Mouse (Mus musculus) lung, postnatal 0 days (tissue): ENCODE results near the gene Batf. TPM values are rescaled to one million over a fixed set of nuclear protein-coding genes. Genes with fewer than 3 reads are reported as not detected.

ENCODE experiments used
- ATAC-seq: fragments of 200-750 bp; cut with Nextera tagmentation; 2 replicates; pipeline ENCODE4 v1.8.0; 2017; ENCODE audit warnings: moderate library complexity
- DNase-seq: peaks from one replicate; pipeline ENCODE4 v3.0.0-alpha.2; 2016; ENCODE audit warnings: low spot score
- H3K27ac ChIP-seq: fragments of 300-500 bp; sonication (generic); 2 replicates; pipeline ENCODE4 v1.5.1; 2014; ENCODE audit warnings: antibody characterized with exemption, mild to moderate bottlenecking, low read length, mixed read lengths
- H3K27me3 ChIP-seq: fragments of 300-500 bp; sonication (generic); replicated peaks from 2 replicates; pipeline ENCODE4 v1.6.1; 2014; ENCODE audit warnings: low read length, mixed read lengths; ENCODE audit not compliant: insufficient read depth
- H3K36me3 ChIP-seq: fragments of 300-500 bp; sonication (generic); 2 replicates; pipeline ENCODE4 v1.6.1; 2014; ENCODE audit warnings: low read length, mixed read lengths; ENCODE audit not compliant: insufficient read depth
- H3K4me1 ChIP-seq: fragments of 300-500 bp; sonication (generic); 2 replicates; pipeline ENCODE4 v1.6.1; 2014; ENCODE audit warnings: antibody characterized with exemption, low read depth, low read length, mixed read lengths; ENCODE audit not compliant: insufficient read depth
- H3K4me2 ChIP-seq: fragments of 300-500 bp; sonication (generic); replicated peaks from 2 replicates; pipeline ENCODE4 v1.6.1; 2014; ENCODE audit warnings: low read depth, mild to moderate bottlenecking, low read length, moderate library complexity, mixed read lengths
- H3K4me3 ChIP-seq: fragments of 300-500 bp; sonication (generic); 2 replicates; pipeline ENCODE4 v1.5.1; 2014; ENCODE audit warnings: low read depth, low read length
- H3K9ac ChIP-seq: fragments of 300-500 bp; sonication (generic); replicated peaks from 2 replicates; pipeline ENCODE4 v1.6.1; 2014; ENCODE audit warnings: low read depth, mild to moderate bottlenecking
- H3K9me3 ChIP-seq: fragments of 300-500 bp; sonication (generic); 2 replicates; pipeline ENCODE4 v1.6.1; 2016; ENCODE audit warnings: low read length, mixed read lengths
- CTCF ChIP-seq: IDR thresholded peaks from 2 replicates; pipeline ENCODE4 v1.5.1; 2016; ENCODE audit warnings: antibody characterized with exemption, mild to moderate bottlenecking
- EP300 ChIP-seq: IDR thresholded peaks from 2 replicates; pipeline ENCODE4 v1.6.1; 2016; ENCODE audit warnings: antibody characterized with exemption, mild to moderate bottlenecking, control low read depth
- WGBS: fragments of 180-500 bp; shearing (Covaris S2); extraction: QIAGEN DNeasy Blood & Tissue Kit; methylation state at CpG from one replicate; pipeline ENCODE4 v1.1.7; 2014; 5-methylcytosine and 5-hydroxymethylcytosine counted together
- polyA plus RNA-seq: library from polyadenylated mRNA; unstranded; fragments of >200 nt; fragmentation: Nextera tagmentation; extraction: Ambion mirVana; gene quantifications from 2 replicates; pipeline ENCODE4 v1.2.1, GENCODE M21; 2015

Batf gene
- polyA plus RNA-seq, 1 experiment from 2014 or later, result 27.9 TPM

DNA sequence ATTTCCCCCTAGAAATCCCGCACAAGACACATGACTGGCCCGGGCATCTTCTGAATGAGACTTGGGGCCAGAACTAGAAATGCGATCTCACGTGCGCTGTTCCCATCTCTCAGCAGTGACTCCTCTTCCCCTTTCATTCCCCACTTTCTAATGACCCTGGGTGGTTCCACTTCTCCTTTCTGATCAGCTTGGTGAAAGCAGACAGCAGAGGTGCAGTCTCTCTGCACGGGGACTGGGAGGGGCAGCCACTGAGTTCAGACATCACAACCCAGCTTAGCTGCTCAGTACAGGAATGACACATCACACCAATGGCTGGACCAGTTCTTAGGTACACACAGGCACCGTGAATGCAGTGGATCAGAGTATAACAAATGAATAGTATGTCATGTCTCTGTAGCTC lies 24.2 kb downstream of the Batf start:
- Histone ChIP-seq H3K36me3 (no peaks in the 10 kb centered on the region), H3K9me3 (no peaks in the 10 kb centered on the region), H3K9ac (no peak overlapping the region), H3K4me1 (peaks cover 5% of the 10 kb centered on the region; the same call in 1 of the 2 replicates), H3K4me3 (no peak overlapping the region), H3K27me3 (no peaks in the 10 kb centered on the region), H3K27ac (no peak overlapping the region), H3K4me2 (no peak overlapping the region)
- peak; percentile 45; the same call in 1 of the 2 replicates for ATAC-seq
- 65% methylated on average over 7 of the region's 7 CpGs for WGBS
- TF ChIP-seq EP300 (no peak), CTCF (no peak)
- peak; percentile 46 for DNase-seq

DNA sequence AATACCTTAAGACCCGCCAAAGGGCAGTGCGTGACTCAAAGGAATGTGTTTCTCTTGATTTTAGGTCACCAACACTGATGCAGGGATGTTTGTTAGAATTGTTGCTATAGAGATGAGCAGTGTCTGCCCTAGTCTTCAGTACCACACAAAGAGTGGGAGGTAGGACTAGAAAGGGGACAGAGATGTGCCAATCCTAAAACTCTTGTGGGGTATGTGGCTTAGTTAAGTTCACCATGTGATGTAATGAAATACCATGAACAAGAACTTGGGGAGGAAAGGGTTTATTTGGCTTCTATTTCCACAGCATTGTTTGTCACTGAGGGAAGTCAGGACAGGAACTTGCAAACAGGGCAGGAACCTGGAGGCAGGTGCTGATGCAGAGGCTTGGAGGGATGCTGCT lies 26.1 kb downstream of the Batf start:
- Histone ChIP-seq H3K27me3 (no peaks in the 10 kb centered on the region), H3K36me3 (no peaks in the 10 kb centered on the region), H3K27ac (no peak overlapping the region), H3K9me3 (no peaks in the 10 kb centered on the region), H3K4me1 (no peaks in the 10 kb centered on the region), H3K9ac (no peak overlapping the region), H3K4me2 (no peak overlapping the region), H3K4me3 (no peak overlapping the region)
- WGBS, result 84% methylated on average over 2 of the region's 2 CpGs
- ATAC-seq, result no peak
- TF ChIP-seq CTCF, result no peak
- TF ChIP-seq EP300, result no peak
- no peak for DNase-seq

DNA sequence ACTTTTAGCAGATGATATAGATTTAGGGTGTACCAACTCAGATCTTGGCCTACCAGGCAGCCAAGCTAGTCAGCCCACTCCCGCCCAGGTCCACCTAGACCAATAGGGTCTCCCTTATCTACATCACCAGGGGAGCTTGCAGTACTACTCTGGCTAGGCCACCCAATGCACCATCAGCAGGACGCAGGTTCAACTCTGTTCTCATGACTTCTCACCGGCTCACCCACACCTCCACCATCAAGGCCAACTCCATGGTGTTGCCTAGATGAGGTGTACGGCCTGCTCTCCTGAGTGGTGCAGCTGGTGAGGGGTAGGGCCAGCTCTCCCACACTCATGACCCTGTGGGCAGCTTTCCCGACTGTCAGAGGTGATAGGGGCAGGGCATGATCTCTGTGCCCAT lies 27.7 kb downstream of the Batf start:
- no peak overlapping the region for H3K4me3 ChIP-seq
- DNase-seq (no peak), ATAC-seq (no peak)
- no peaks in the 10 kb centered on the region for H3K4me1 ChIP-seq
- no peak overlapping the region for H3K4me2 ChIP-seq
- WGBS, result 90% methylated on average over 5 of the region's 5 CpGs
- H3K27me3 ChIP-seq, result no peaks in the 10 kb centered on the region
- no peaks in the 10 kb centered on the region for H3K36me3 ChIP-seq
- H3K9ac ChIP-seq, result no peak overlapping the region
- no peak for TF ChIP-seq CTCF
- no peak overlapping the region for H3K27ac ChIP-seq
- no peaks in the 10 kb centered on the region for H3K9me3 ChIP-seq

- TF ChIP-seq EP300, result no peak
- no peak for TF ChIP-seq CTCF
- Histone ChIP-seq H3K4me3 (no peak overlapping the region), H3K27ac (no peak overlapping the region), H3K36me3 (no peaks in the 10 kb centered on the region), H3K4me2 (no peak overlapping the region), H3K9me3 (no peaks in the 10 kb centered on the region), H3K27me3 (no peaks in the 10 kb centered on the region), H3K4me1 (no peaks in the 10 kb centered on the region), H3K9ac (no peak overlapping the region)
- WGBS, result 48% methylated on average over 4 of the region's 4 CpGs
- ATAC-seq (no peak), DNase-seq (no peak)
Observed at GRCm38 (mm10) chr12:85725306-85725705, 38.8 kb downstream of the Batf start.

- Histone ChIP-seq H3K27me3 (no peaks in the 10 kb centered on the region), H3K4me2 (no peak overlapping the region), H3K4me1 (no peaks in the 10 kb centered on the region), H3K27ac (no peak overlapping the region), H3K9ac (no peak overlapping the region), H3K9me3 (no peaks in the 10 kb centered on the region), H3K4me3 (no peak overlapping the region), H3K36me3 (no peaks in the 10 kb centered on the region)
- DNase-seq (no peak), ATAC-seq (no peak)
- 35% methylated on average over 6 of the region's 6 CpGs for WGBS
- TF ChIP-seq EP300, result no peak
- no peak for TF ChIP-seq CTCF
Observed at GRCm38 (mm10) chr12:85726729-85727397, 40.4 kb downstream of the Batf start.

- H3K4me3 ChIP-seq, result no peak overlapping the region
- 57% methylated on average over 7 of the region's 7 CpGs for WGBS
- DNase-seq (peak; percentile 26), ATAC-seq (no peak)
- no peaks in the 10 kb centered on the region for H3K27me3 ChIP-seq
- no peaks in the 10 kb centered on the region for H3K36me3 ChIP-seq
- H3K9ac ChIP-seq, result no peak overlapping the region
- H3K9me3 ChIP-seq, result no peaks in the 10 kb centered on the region
- TF ChIP-seq CTCF, result no peak
- no peak for TF ChIP-seq EP300
- no peak overlapping the region for H3K4me2 ChIP-seq
- no peaks in the 10 kb centered on the region for H3K4me1 ChIP-seq
- no peak overlapping the region for H3K27ac ChIP-seq
Observed at GRCm38 (mm10) chr12:85728181-85728580, 41.7 kb downstream of the Batf start.
